Mouse (Mus musculus) forebrain, embryonic 14.5 days (tissue): ENCODE data around the gene Slc25a26. TPM values are rescaled to one million over a fixed set of nuclear protein-coding genes. Genes with fewer than 3 reads are reported as not detected.
"Not testable (repeated sequence)": the region's sequence is repeated elsewhere in the genome, so short reads cannot be mapped to it uniquely, and the experiment has no call there.

Source experiments
- ATAC-seq: fragments of 200-750 bp; cut with Nextera tagmentation; 2 replicates; pipeline ENCODE4 v1.8.0; 2017; ENCODE audit warnings: mild to moderate bottlenecking, moderate library complexity
- DNase-seq: peaks from one replicate; pipeline ENCODE4 v3.0.0-alpha.2; 2015; ENCODE audit warnings: low spot score
- H3K27ac ChIP-seq: fragments of 300-500 bp; sonication (generic); 2 replicates; pipeline ENCODE4 v1.5.1; 2014; ENCODE audit warnings: low read depth, mild to moderate bottlenecking, control low read depth, low read length, moderate library complexity
- H3K27me3 ChIP-seq: fragments of 300-500 bp; sonication (generic); replicated peaks from 2 replicates; pipeline ENCODE4 v1.6.1; 2014; ENCODE audit warnings: low read length, control low read depth, mixed read lengths; ENCODE audit not compliant: control insufficient read depth, insufficient read depth
- H3K36me3 ChIP-seq: fragments of 300-500 bp; sonication (generic); 2 replicates; pipeline ENCODE4 v1.6.1; 2014; ENCODE audit warnings: low read length, control low read depth; ENCODE audit not compliant: control insufficient read depth, insufficient read depth
- H3K4me1 ChIP-seq: fragments of 300-500 bp; sonication (generic); 2 replicates; pipeline ENCODE4 v1.6.1; 2014; ENCODE audit warnings: antibody characterized with exemption, low read length, control low read depth; ENCODE audit not compliant: control insufficient read depth, insufficient read depth
- H3K4me2 ChIP-seq: fragments of 300-500 bp; sonication (generic); 2 replicates; pipeline ENCODE4 v1.6.1; 2014; ENCODE audit warnings: mild to moderate bottlenecking, control low read depth, low read length
- H3K4me3 ChIP-seq: fragments of 300-500 bp; sonication (generic); 2 replicates; pipeline ENCODE4 v1.5.1; 2014; ENCODE audit warnings: low read depth, low read length, control low read depth
- H3K9ac ChIP-seq: fragments of 300-500 bp; sonication (generic); 2 replicates; pipeline ENCODE4 v1.6.1; 2014; ENCODE audit warnings: mild to moderate bottlenecking, low read length, control low read depth, moderate library complexity
- H3K9me3 ChIP-seq: fragments of 300-500 bp; sonication (generic); replicated peaks from 2 replicates; pipeline ENCODE4 v1.6.1; 2016; ENCODE audit warnings: low read length, control low read depth, mixed read lengths; ENCODE audit not compliant: control insufficient read depth
- WGBS: fragments of 180-500 bp; shearing (Covaris S2); extraction: QIAGEN DNeasy Blood & Tissue Kit; methylation state at CpG from one replicate; pipeline ENCODE4 v1.1.7; 2014; 5-methylcytosine and 5-hydroxymethylcytosine counted together
- polyA plus RNA-seq: library from polyadenylated mRNA; unstranded; fragments of >200 nt; fragmentation: Nextera tagmentation; extraction: Ambion mirVana; gene quantifications from 2 replicates; pipeline ENCODE4 v1.2.1, GENCODE M21; 2014

Slc25a26 gene
- polyA plus RNA-seq, 1 experiment from 2014 or later, result 7.4 TPM

GRCm38 (mm10) chr6:94541854-94542253, 41.7 kb downstream of the Slc25a26 start:
- DNase-seq, result no peak
- WGBS, result 68% methylated on average over 7 of the region's 7 CpGs
- Histone ChIP-seq H3K27me3 (no peaks in the 10 kb centered on the region), H3K9ac (no peak overlapping the region), H3K4me3 (no peak overlapping the region), H3K27ac (no peak overlapping the region), H3K36me3 (no peaks in the 10 kb centered on the region), H3K9me3 (no peaks in the 10 kb centered on the region), H3K4me1 (no peaks in the 10 kb centered on the region; the same call in 1 of the 2 replicates), H3K4me2 (no peak overlapping the region)
- no peak for ATAC-seq

DNA sequence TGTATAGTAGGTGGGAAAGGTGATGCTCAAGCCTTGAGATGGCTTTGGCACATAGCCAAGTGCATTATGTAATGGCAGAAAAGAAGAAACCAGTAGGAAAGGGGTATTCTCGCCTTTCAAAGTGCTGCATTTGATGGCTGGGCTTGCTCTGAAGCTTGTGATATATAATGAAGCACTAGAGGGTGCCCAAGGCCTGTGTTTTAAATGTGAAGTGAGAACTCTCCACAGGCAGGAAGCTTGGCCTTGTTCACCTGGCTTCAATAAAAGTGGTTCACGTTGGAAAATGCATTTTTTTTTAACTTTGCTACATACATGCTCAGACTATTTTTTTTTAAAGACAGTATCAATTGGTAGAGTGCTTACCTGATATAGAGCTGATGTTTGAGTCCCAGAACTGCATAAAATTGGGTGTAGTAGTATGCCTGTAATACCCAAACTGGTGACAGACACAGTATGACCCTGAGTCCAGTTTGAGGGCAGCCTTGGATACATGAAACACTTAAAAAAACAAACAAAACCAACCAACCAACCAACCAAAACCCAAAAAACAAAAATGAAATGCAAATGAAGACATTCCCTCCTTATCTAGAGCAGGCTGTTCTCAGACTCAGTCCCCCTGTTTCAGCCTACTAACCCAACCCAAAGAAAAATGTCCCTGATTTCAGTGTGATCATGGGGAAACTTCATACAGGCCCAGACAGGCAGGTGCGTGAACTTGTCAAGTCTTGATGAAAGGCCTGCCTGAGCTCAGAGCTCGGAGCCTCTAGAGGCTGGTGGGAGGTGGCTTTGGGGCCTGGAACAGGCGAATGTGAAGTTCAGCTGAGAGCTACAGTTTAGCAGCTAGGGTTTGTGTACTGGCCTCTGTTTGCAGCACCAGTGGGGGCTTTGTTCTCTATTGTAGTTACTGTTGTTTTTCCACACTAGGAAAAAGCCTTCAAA, 44.0 kb downstream of the Slc25a26 start:
- Histone ChIP-seq H3K9ac (no peak overlapping the region), H3K4me1 (no peaks in the 10 kb centered on the region; the same call in 1 of the 2 replicates), H3K9me3 (no peaks in the 10 kb centered on the region), H3K4me3 (no peak overlapping the region), H3K27me3 (no peaks in the 10 kb centered on the region), H3K4me2 (no peak overlapping the region), H3K27ac (no peak overlapping the region), H3K36me3 (no peaks in the 10 kb centered on the region)
- DNase-seq (peak; percentile 82), ATAC-seq (peak; percentile 77)
- WGBS, result 40% methylated on average over 5 of the region's 5 CpGs

DNA sequence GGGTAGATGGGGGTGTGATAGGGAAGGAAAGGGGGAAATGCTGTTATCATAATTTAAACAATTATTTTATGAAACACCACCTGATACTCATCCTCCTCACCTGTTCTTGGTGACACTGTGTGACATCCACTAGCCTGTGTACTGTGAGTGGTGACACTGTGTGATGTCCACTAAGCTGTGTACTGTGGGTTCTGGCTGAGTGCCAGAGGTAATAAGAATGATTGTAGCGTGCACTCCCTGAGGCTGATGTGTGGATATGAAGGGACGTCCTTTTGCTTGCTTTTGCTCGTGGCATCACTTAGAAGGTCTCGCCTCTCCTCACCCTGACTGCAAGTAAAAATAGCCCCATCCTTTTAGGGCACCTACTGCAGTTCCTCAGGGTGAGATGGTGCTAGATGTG, 47.1 kb downstream of the Slc25a26 start:
- H3K27me3 ChIP-seq, result no peaks in the 10 kb centered on the region
- no peak for DNase-seq
- H3K4me3 ChIP-seq, result no peak overlapping the region
- H3K9me3 ChIP-seq, result no peaks in the 10 kb centered on the region
- H3K27ac ChIP-seq, result no peak overlapping the region
- H3K9ac ChIP-seq, result no peak overlapping the region
- no peaks in the 10 kb centered on the region for H3K36me3 ChIP-seq
- WGBS, result 49% methylated on average over 4 of the region's 4 CpGs
- H3K4me2 ChIP-seq, result no peak overlapping the region
- no peak for ATAC-seq
- no peaks in the 10 kb centered on the region for H3K4me1 ChIP-seq

DNA sequence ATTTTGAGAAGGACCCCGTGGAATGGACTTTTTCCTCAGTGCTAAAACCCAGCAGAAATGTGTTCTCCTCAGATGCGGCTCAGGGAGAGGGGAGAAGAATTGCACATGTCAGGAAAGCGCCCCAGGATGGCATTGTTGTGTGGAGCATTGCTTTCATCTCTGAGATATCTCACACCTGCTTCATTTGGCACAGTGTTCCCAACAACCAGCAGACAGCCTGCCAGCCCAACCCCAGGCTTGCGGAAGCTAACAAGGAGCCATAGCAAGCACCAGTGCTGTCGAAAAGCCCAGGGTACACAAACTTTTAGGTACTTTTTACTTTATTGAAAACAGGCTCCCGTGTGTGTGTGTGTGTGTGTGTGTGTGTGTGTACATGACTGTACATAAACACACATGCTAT, 50.2 kb downstream of the Slc25a26 start:
- H3K36me3 ChIP-seq, result no peaks in the 10 kb centered on the region
- 64% methylated on average over 6 of the region's 6 CpGs for WGBS
- peak; percentile 37 for DNase-seq
- no peaks in the 10 kb centered on the region for H3K9me3 ChIP-seq
- no peak overlapping the region for H3K27ac ChIP-seq
- ATAC-seq, result no peak
- no peaks in the 10 kb centered on the region for H3K4me1 ChIP-seq
- H3K4me2 ChIP-seq, result no peak overlapping the region
- no peak overlapping the region for H3K9ac ChIP-seq
- H3K27me3 ChIP-seq, result no peaks in the 10 kb centered on the region
- no peak overlapping the region for H3K4me3 ChIP-seq

- Histone ChIP-seq H3K4me1 (no peaks in the 10 kb centered on the region), H3K27ac (no peak overlapping the region), H3K9me3 (no peaks in the 10 kb centered on the region), H3K9ac (no peak overlapping the region), H3K4me2 (no peak overlapping the region), H3K27me3 (no peaks in the 10 kb centered on the region), H3K36me3 (no peaks in the 10 kb centered on the region), H3K4me3 (no peak overlapping the region)
- WGBS, result 86% methylated on average over 7 of the region's 7 CpGs
- ATAC-seq (no peak), DNase-seq (no peak)
Measured at GRCm38 (mm10) chr6:94550851-94551250, 50.7 kb downstream of the Slc25a26 start.

DNA sequence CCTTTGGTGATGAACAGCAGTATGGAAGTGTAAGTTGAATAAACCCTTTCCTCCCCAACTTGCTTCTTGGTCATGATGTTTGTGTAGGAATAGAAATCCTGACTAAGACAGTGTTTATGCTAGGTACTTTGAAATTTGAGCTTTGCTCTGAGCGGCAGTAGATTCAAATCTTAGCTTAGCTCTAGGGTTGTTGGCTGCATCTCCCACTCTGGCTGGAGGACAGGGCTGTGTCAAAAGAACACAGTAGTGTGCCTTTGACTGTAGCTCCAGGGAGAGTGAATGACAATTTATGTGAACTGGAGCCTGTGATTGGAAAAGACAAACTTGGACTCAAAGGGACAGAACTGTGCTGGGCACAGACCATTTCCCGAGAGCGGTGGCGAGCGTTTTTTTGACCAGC, 53.0 kb downstream of the Slc25a26 start:
- no peaks in the 10 kb centered on the region for H3K27me3 ChIP-seq
- no peak for ATAC-seq
- H3K4me1 ChIP-seq, result no peaks in the 10 kb centered on the region
- H3K36me3 ChIP-seq, result no peaks in the 10 kb centered on the region
- H3K4me3 ChIP-seq, result no peak overlapping the region
- 93% methylated on average over 5 of the region's 5 CpGs for WGBS
- no peak overlapping the region for H3K27ac ChIP-seq
- no peaks in the 10 kb centered on the region for H3K9me3 ChIP-seq
- DNase-seq, result no peak
- H3K4me2 ChIP-seq, result no peak overlapping the region
- no peak overlapping the region for H3K9ac ChIP-seq

- H3K4me2 ChIP-seq, H3K9ac ChIP-seq, H3K27me3 ChIP-seq, ATAC-seq, H3K4me1 ChIP-seq, H3K9me3 ChIP-seq, H3K4me3 ChIP-seq, DNase-seq, H3K27ac ChIP-seq, H3K36me3 ChIP-seq: not testable (repeated sequence)
- WGBS, result 84% methylated on average over 1 of the region's 1 CpGs
Measured at GRCm38 (mm10) chr6:94558603-94559002, 58.5 kb downstream of the Slc25a26 start.

DNA sequence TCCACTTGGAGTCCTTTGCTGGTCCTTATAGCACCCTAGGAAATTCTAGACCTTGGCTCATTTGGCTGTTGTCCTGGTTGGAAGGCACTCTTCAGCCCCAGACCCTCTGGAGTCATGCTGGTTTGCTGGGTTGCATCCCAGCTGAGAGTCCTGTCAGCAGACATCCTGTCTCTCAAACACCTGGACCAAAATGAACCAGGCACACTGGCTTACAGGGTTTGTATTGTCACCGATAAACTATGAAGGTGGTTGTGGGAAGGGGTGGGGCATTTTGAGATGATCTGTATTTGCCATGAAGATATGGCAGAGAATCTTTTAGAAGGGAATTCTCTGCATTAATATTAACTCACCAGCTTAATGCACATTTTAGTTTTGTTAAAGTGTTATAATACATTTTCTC, 60.8 kb downstream of the Slc25a26 start:
- Histone ChIP-seq H3K4me3 (no peak overlapping the region), H3K9me3 (no peaks in the 10 kb centered on the region), H3K4me1 (no peaks in the 10 kb centered on the region), H3K9ac (no peak overlapping the region), H3K36me3 (no peaks in the 10 kb centered on the region), H3K27ac (no peak overlapping the region), H3K27me3 (no peaks in the 10 kb centered on the region), H3K4me2 (no peak overlapping the region)
- ATAC-seq (no peak), DNase-seq (no peak)
- 93% methylated on average over 1 of the region's 1 CpGs for WGBS

GRCm38 (mm10) chr6:94561346-94561745, 61.2 kb downstream of the Slc25a26 start:
- no peak overlapping the region for H3K4me2 ChIP-seq
- DNase-seq (no peak), ATAC-seq (no peak)
- H3K4me3 ChIP-seq, result no peak overlapping the region
- no peak overlapping the region for H3K9ac ChIP-seq
- H3K9me3 ChIP-seq, result no peaks in the 10 kb centered on the region
- H3K4me1 ChIP-seq, result no peaks in the 10 kb centered on the region
- no peak overlapping the region for H3K27ac ChIP-seq
- no peaks in the 10 kb centered on the region for H3K36me3 ChIP-seq
- WGBS, result 83% methylated on average over 1 of the region's 1 CpGs
- no peaks in the 10 kb centered on the region for H3K27me3 ChIP-seq
